Mouse (Mus musculus) gonadal fat pad, adult 2 months (tissue): ENCODE measurements at regions not wholly inside any gene's neighbourhood (a gene's known extent, or its start where the extent isn't known, plus 50 kb on each side); places are given as distances from the start of the nearest gene placed in this dataset.

Source experiments
- DNase-seq: peaks from one replicate; pipeline ENCODE4 v3.0.0-alpha.2; 2012; ENCODE audit warnings: low read depth

DNA sequence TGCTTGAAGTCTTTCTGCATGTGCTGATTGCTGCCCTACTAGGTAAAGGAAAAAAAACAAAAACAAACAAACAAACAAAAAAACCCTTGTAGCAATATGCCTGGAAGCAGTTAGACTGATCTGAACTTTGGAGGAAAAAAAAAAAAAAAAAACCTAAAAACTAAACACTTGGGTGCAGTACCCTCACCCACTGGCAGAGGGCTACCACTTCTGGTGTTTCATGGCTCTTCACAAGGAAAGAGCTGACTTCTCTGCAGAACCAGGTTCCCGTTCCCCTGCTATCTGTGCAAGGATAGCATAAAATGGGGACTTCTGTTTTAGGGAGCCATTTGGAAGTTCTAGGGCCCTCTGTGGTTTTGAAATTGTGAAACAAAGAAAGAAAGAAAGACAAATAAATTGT is 52.2 kb upstream of the Otud4 start:
- DNase-seq = no peak

DNA sequence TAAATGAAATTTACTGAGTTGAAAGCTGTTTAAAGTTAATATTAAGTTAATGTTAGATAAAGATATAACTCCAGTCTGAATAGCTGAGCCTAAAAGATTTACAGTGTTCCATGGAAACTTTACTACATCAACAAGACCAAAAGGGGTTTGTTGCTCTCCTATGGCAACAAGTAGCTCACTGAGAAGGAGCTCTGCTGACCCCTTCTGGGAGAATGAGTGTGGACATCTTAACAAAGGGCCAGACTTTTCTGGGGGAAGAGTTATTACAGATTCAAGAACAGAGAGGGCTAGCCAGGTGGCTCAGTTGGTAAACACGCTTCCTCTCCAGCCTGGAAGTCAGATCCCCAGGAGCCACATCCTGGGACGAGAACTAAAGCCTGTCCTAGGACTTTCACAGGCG is 54.5 kb upstream of the Otud4 start:
- DNase-seq = no peak

DNA sequence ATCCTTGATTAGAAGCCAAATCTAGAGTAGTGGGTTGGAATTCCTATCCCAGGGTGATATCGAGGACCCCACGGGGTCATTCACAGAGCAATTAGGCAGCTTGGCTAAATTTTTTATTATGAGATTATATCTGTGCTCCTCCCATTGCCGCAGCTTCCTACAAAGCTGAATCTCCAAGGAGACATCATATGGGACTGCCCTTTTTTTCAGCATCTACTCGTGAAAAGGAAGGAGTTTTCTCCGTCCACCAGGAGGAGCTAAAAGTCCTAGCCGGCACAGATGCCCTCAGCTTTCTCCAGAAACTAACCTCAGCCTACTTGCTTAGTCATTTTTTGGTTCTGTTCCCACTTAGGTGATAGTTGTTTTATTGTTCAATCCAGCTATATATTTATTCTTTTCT is 56.1 kb upstream of the Otud4 start:
- no peak for DNase-seq

GRCm38 (mm10) chr8:79582195-79582594 is 57.2 kb upstream of the Otud4 start:
- peak; percentile 66 for DNase-seq

DNA sequence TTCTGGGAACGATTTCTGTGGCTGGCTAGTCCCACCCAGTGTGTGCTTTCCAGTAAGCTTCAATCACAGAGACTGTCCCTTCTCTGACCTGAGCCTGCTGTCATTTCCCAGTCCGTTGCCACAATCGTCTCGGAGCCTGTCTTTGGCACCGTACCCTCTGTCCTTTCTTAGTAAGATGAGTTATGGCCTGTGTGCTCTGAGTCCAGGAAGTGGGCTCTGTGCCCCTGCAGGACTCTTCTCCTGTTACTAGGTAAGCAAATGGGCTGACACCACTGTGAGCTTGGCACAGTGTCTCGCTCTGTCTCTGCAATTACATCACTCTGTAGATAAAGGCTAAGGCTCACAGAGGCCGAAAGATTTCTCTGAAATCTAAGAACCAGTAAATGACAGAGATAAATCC is 63.3 kb upstream of the Otud4 start:
- DNase-seq = no peak

- no peak for DNase-seq
These were observed 64.2 kb upstream of the Otud4 start for GRCm38 (mm10) chr8:79575175-79575734.

GRCm38 (mm10) chr8:79573491-79573890 is 65.9 kb upstream of the Otud4 start:
- DNase-seq = no peak

GRCm38 (mm10) chr8:79572526-79572925 is 66.9 kb upstream of the Otud4 start:
- no peak for DNase-seq

DNA sequence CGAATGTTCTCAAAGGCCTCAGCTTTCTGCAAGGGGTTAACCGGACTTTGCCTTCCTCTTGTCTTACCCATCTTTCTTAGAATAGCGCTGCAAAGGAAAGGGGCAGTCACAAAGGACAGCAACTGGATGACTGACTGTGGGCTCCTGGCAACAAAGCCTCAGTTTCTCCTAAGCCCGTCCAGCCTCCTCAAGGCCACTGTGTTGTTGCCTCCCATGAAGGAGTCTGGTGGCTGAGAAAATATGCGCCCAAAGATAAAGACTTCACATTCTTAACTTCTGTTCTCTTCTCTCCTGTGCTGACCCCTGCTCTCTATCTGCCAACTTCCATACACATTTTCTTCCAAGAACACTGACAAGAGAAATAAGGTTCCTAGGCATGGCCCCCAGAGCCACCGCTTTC is 76.3 kb upstream of the Otud4 start:
- DNase-seq = no peak

- DNase-seq = no peak
These were observed 76.7 kb upstream of the Otud4 start for GRCm38 (mm10) chr8:79562669-79563068.

DNA sequence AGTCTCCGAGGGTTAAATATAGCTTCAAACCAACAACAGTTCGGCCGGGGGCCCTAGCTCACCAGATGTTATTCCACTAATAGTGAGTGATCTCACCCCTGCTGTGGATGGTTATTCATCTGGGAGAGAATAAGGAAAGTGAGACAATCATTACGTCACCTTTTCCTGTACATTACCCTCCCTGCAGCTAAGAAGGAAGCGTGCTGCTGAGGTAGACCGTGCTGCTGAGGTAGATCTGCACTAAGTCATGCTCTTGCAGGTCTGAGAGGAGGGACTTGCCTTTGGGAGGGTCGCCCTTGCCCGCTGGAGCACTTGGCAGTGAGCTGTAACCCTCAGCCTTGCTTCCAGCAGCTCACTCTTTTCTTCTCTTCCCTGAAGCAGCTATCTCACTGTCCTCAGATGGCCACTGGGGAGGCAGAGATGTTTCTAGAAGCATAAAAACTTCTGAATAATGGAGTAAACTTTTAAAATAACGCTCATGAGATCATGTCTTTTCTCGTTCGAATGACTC is 77.3 kb upstream of the Otud4 start:
- no peak for DNase-seq

DNA sequence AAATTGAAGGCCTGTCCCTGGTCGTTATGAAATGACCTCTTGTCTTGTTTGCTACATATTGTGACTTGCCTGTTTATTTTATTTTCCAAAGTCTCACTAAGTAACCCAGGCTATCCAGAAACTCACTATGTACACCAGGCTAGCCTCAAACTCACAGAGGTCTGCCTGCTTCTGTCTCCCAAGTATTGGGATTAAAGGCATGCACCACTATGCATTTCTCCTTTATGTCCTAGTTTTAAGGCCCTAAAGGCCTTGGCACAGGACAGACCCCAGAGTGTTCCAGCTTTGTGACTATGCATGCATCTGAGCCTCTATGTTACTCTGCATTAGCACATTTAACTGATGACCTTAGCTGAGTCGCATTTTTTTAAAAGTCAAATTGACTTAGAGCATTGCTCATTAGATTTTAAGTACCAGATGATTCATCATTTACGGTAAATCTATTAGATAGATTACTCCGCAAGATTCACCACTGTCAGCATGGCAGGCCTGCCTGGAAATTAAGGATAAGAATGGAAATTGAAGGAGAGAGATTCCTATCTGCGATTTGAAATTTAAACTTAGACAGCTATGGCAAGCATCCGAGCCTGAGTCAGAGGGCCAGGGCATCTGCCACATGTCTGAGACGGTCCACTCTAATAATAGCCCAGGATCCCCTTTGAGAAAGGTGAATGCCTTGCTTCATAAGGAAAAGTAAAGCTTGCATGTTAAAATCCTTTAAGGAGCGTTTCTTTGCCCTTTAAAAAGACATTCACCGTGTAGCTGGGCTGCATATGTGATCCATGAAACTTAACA is 78.0 kb upstream of the Otud4 start:
- DNase-seq = no peak

GRCm38 (mm10) chr8:79559516-79559915 is 79.9 kb upstream of the Otud4 start:
- DNase-seq = no peak

DNA sequence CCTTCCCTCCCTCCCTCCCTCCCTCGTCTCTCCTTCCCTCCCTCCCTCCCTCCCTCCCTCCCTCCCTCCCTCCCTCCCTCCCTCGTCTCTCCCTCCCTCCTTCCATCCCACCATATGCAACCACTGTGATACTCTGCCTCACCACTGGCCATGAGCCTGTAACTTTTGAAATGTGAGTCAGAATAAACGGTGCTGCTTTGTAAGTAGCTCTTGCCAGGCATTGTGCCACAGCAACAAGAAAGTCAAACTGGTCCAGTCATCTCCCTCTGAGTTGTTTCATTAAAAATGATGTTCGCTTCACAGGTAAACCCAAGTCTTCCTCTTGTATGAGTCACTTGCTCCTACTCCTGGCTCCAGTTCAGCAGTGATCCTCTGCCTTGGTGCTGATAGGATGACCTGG is 85.1 kb upstream of the Otud4 start:
- no peak for DNase-seq

GRCm38 (mm10) chr8:79550151-79550550 is 89.3 kb upstream of the Otud4 start:
- no peak for DNase-seq

GRCm38 (mm10) chr8:79548156-79548555 is 91.3 kb upstream of the Otud4 start:
- peak; percentile 89 for DNase-seq

DNA sequence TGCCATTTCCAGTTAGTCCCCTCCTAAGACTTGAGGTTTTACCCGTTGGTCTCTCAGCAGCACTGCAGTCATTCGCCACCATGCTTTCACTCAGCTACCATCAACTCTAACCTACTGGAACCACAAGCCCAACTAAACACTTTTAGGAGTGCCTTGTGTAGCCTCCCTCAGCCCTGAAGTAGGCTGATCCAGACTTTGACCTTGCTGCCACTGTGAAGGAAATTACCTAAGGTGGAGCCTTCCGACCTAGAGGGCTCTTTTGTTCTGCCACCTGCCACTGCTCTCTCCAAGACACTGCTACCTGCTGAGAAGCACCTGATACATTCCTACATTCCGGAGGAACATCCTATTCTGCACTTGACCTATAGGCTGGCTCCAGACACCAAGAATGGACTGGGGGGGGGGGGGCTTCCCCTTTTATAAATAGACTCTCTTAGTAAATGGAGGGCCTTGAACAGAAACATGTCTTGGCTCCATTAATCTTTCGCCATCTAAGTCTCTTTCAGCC is 93.5 kb upstream of the Otud4 start:
- no peak for DNase-seq

GRCm38 (mm10) chr8:79542461-79542860 is 97.0 kb upstream of the Otud4 start:
- DNase-seq = peak; percentile 75

GRCm38 (mm10) chr8:79540053-79540452 is 99.4 kb upstream of the Otud4 start:
- DNase-seq = no peak

GRCm38 (mm10) chr8:79534271-79534889 is 105.0 kb upstream of the Otud4 start:
- DNase-seq = no peak

- no peak for DNase-seq
These were observed 109.9 kb upstream of the Otud4 start for GRCm38 (mm10) chr8:79529556-79529955.

GRCm38 (mm10) chr8:79522040-79522439 is 117.4 kb upstream of the Otud4 start:
- no peak for DNase-seq

- DNase-seq = no peak
These were observed 119.6 kb upstream of the Smad1 start for GRCm38 (mm10) chr8:79518966-79519365.
